Mouse (Mus musculus) urinary bladder, adult 18-20 months (tissue): Measurements from ENCODE around the gene Rabepk.
"Not testable (repeated sequence)": the region's sequence is repeated elsewhere in the genome, so short reads cannot be mapped to it uniquely, and the experiment has no call there.

Source experiments
- DNase-seq, 2 experiments: peaks; one replicate each; pipeline ENCODE4 v3.0.0; 2022; ENCODE audit warnings: low spot score in 2 of 2, mixed read lengths in 2 of 2

Rabepk gene

GRCm38 (mm10) chr2:34799357-34800256 is at the start of gene Rabepk:
Gene Rabepk, minus strand, starts transcription at chr2:34799912.
- DNase-seq: peak; percentile 71 to 83

- DNase-seq: no peak
These were observed 48.0 kb upstream of the Rabepk start for GRCm38 (mm10) chr2:34847702-34848101.

- no peak for DNase-seq
These were observed 43.7 kb upstream of the Rabepk start for GRCm38 (mm10) chr2:34843211-34843939.

- no peak for DNase-seq
These were observed 42.0 kb upstream of the Rabepk start for GRCm38 (mm10) chr2:34841706-34842105.

GRCm38 (mm10) chr2:34840143-34840542 is 40.4 kb upstream of the Rabepk start:
- not testable (repeated sequence) for DNase-seq

GRCm38 (mm10) chr2:34835669-34836068 is 36.0 kb upstream of the Rabepk start:
- no peak for DNase-seq

- DNase-seq: no peak
These were observed 33.9 kb upstream of the Rabepk start for GRCm38 (mm10) chr2:34833624-34834023.

GRCm38 (mm10) chr2:34832766-34833457 is 33.2 kb upstream of the Rabepk start, which contains the start of gene Gm34653:
Gene Gm34653, plus strand, starts transcription at chr2:34833007.
- DNase-seq: peak in 1 of 2 experiments; percentile 13

- DNase-seq: not testable (repeated sequence)
These were observed 30.4 kb upstream of the Rabepk start for GRCm38 (mm10) chr2:34830066-34830465.

- DNase-seq: no peak
These were observed 28.3 kb upstream of the Rabepk start for GRCm38 (mm10) chr2:34828026-34828425.

- DNase-seq: no peak
These were observed 27.9 kb upstream of the Rabepk start for GRCm38 (mm10) chr2:34827591-34827990.

GRCm38 (mm10) chr2:34826460-34827231 is 26.9 kb upstream of the Rabepk start:
- DNase-seq: no peak

GRCm38 (mm10) chr2:34825827-34826459 is 26.2 kb upstream of the Rabepk start, which contains the start of gene Fbxw2:
Gene Fbxw2, minus strand, starts transcription at chr2:34826311.
- DNase-seq: peak; percentile 80 to 85

GRCm38 (mm10) chr2:34818492-34818891 is 18.8 kb upstream of the Rabepk start:
- no peak for DNase-seq

- DNase-seq: not testable (repeated sequence)
These were observed 16.2 kb upstream of the Rabepk start for GRCm38 (mm10) chr2:34815893-34816292.

GRCm38 (mm10) chr2:34812706-34813105 is 13.0 kb upstream of the Rabepk start:
- no peak for DNase-seq

- DNase-seq: no peak
These were observed 11.1 kb upstream of the Rabepk start for GRCm38 (mm10) chr2:34810775-34811174.

- DNase-seq: no peak
These were observed 9.9 kb upstream of the Rabepk start for GRCm38 (mm10) chr2:34809568-34809967.

- DNase-seq: no peak
These were observed 8.3 kb upstream of the Rabepk start for GRCm38 (mm10) chr2:34808057-34808456.

GRCm38 (mm10) chr2:34805364-34805950 is 5.7 kb upstream of the Rabepk start:
- DNase-seq: no peak
